Mouse (Mus musculus): ENCODE measurements at regions not wholly inside any gene's neighbourhood (a gene's known extent, or its start where the extent isn't known, plus 50 kb on each side); places are given as distances from the start of the nearest gene placed in this dataset.

DNA sequence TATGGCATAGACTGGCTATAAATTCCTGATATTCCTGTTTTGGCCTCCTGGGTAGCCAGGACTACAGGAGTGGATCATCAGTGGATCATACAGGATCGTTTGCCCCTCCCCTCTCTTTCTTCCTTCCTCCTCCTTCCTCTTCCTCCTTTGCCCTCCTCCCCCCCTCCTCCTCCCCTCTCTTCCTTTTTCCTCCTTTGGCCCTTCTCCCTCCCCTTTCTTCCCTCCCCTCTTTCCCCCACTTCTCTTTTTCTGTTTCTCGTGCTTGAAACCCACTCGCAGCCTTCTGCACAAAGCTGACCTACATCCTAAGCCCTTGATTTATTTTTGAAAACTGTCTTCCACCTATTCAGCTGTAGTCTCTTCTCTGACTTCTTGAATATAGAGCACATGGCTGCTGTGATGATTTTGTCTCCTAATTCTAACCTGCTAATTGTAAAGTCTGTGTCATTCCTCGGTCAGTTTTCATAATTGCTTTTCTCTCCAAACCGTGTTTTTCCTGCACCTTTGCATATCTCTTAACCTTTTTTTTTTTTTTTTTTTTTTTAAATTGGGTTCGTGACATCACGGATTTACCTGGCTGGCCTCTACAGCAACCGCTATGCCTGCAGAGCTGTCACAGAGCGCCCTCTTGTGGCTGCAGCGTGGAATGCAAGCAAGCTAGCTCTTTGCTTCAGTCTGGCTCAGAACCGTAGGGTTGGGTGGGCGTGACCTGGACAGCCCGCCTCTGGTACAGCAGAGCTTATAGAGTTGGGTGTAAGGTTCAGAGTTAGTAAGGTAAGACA is 78.8 kb upstream of the Tmem45b start:
- Histone ChIP-seq H3K36me3 (ENCODE audit: control insufficient read depth, insufficient read depth, low read length, poor library complexity, severe bottlenecking) (no peaks in the 10 kb centered on the region), H3K27me3 (ENCODE audit: control insufficient read depth, insufficient read depth, low read length, poor library complexity, severe bottlenecking) (no peaks in the 10 kb centered on the region), H3K27ac (ENCODE audit: insufficient read depth, low read length) (no peak overlapping the region), H3K4me3 (ENCODE audit: low read depth, low read length) (no peak overlapping the region), H3K4me1 (ENCODE audit: control insufficient read depth, insufficient read depth, low read length) (no peaks in the 10 kb centered on the region), H3K9ac (ENCODE audit: low read depth, poor library complexity, severe bottlenecking) (no peak overlapping the region), H3K9me3 (replicated peaks; ENCODE audit: control insufficient read depth, insufficient read depth, low read length, poor library complexity, severe bottlenecking) (no peaks in the 10 kb centered on the region)
- TF ChIP-seq EP300 (IDR thresholded peaks at IDR 0.05; ENCODE audit: insufficient read depth, low read depth, low read length), result no peak
- peak; percentile 99 for TF ChIP-seq CTCF (IDR thresholded peaks at IDR 0.05; ENCODE audit: low read depth, low read length)
- no peak for TF ChIP-seq POLR2A (IDR thresholded peaks at IDR 0.05; ENCODE audit: insufficient read depth, low read length)

DNA sequence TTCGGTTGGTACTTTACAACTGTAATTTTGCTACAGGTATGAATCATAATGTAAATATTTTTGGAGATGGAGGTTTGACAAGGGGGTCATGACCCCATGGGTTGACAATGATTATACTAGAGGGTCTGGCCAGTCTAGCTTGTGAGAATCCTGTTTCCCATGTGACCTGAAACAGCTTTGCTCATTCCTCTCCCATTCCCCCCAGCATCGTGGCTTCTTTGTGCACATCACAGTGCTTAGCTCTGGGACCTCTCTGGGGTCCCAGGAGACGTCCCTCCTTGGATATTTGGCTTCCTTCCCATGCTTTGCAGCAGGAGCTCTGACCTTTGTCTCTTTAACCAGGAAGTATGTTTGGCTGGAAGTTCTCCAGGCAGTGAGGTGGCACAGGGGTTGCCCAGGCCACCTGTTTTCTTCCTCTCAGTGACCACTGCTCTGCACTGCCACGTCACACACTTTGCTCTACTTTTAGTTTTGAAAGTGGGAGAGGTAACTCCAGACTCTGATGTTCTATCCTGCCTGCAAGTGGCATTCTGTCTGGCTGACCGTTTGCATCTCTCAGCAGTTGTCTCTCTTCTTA is 77.4 kb upstream of the Tmem45b start:
- no peak overlapping the region for H3K27ac ChIP-seq (ENCODE audit: insufficient read depth, low read length)
- no peaks in the 10 kb centered on the region for H3K27me3 ChIP-seq (ENCODE audit: control insufficient read depth, insufficient read depth, low read length, poor library complexity, severe bottlenecking)
- H3K9me3 ChIP-seq (replicated peaks; ENCODE audit: control insufficient read depth, insufficient read depth, low read length, poor library complexity, severe bottlenecking), result no peaks in the 10 kb centered on the region
- H3K4me1 ChIP-seq (ENCODE audit: control insufficient read depth, insufficient read depth, low read length), result no peaks in the 10 kb centered on the region
- H3K36me3 ChIP-seq (ENCODE audit: control insufficient read depth, insufficient read depth, low read length, poor library complexity, severe bottlenecking), result no peaks in the 10 kb centered on the region
- no peak overlapping the region for H3K4me3 ChIP-seq (ENCODE audit: low read depth, low read length)
- no peak overlapping the region for H3K9ac ChIP-seq (ENCODE audit: low read depth, poor library complexity, severe bottlenecking)
- no peak for TF ChIP-seq EP300 (IDR thresholded peaks at IDR 0.05; ENCODE audit: insufficient read depth, low read depth, low read length)
- TF ChIP-seq CTCF (IDR thresholded peaks at IDR 0.05; ENCODE audit: low read depth, low read length), result no peak
- no peak for TF ChIP-seq POLR2A (IDR thresholded peaks at IDR 0.05; ENCODE audit: insufficient read depth, low read length)

DNA sequence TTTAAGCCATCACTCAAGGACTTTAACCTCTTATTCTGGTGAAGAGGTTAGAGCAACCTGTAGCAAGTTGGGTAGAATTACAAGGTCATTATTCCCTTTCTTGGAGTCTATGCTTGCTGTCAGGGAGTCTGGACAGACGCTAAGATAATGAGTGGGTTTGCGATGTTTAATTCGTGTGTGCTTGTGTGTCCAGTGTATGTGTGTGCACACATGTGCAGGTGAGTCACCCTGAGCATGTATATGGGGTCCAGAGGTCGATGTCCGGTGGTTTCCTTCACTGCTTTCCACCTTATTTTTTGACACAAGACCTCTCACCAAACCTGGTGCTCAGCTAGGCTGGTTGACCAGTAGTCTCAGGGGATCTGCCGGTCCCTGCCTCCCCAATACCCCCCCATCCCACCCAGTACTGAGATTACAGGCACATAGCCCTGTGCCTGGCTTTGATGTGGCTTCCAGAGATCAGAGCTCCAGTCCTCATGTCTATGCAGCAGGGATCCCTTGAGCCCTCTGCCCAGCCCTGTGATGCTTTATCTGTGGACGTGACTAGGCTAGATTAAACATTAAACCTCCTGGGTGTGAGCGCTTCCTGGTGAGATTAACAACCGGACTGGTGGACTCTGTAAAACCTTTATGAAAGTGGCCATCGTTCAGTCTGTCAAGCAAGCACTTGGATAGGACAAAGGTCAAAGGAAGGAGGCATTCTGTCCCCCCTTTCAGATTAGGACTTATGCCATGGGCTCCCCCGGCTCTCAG is 74.4 kb upstream of the Tmem45b start:
- H3K36me3 ChIP-seq (ENCODE audit: control insufficient read depth, insufficient read depth, low read length, poor library complexity, severe bottlenecking), result no peaks in the 10 kb centered on the region
- H3K9ac ChIP-seq (ENCODE audit: low read depth, poor library complexity, severe bottlenecking), result no peak overlapping the region
- TF ChIP-seq EP300 (IDR thresholded peaks at IDR 0.05; ENCODE audit: insufficient read depth, low read depth, low read length) (no peak), POLR2A (IDR thresholded peaks at IDR 0.05; ENCODE audit: insufficient read depth, low read length) (no peak), CTCF (IDR thresholded peaks at IDR 0.05; ENCODE audit: low read depth, low read length) (no peak)
- no peaks in the 10 kb centered on the region for H3K9me3 ChIP-seq (replicated peaks; ENCODE audit: control insufficient read depth, insufficient read depth, low read length, poor library complexity, severe bottlenecking)
- H3K27ac ChIP-seq (ENCODE audit: insufficient read depth, low read length), result no peak overlapping the region
- H3K27me3 ChIP-seq (ENCODE audit: control insufficient read depth, insufficient read depth, low read length, poor library complexity, severe bottlenecking), result no peaks in the 10 kb centered on the region
- no peak overlapping the region for H3K4me3 ChIP-seq (ENCODE audit: low read depth, low read length)
- no peaks in the 10 kb centered on the region for H3K4me1 ChIP-seq (ENCODE audit: control insufficient read depth, insufficient read depth, low read length)

DNA sequence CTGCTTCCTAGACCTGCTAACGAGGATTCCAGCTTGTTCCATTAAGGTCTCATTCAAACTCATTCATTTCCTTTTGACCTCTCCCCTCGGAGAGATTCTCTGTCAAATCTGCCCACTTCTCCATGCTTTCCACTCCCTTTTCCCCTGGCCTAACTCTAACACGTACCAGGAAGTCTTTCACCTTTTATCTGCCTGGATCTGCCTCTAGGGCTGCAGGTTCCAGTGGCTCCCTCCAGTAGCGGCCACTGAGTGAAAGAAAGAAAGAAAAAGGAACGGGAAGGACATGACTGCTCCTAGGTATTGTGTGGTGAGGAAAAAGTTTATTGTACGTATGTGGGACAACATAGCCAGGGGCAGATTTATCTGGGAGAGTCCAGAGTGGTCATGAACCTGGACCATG is 64.8 kb upstream of the Tmem45b start:
- no peak overlapping the region for H3K27ac ChIP-seq (ENCODE audit: insufficient read depth, low read length)
- no peak overlapping the region for H3K9ac ChIP-seq (ENCODE audit: low read depth, poor library complexity, severe bottlenecking)
- H3K36me3 ChIP-seq (ENCODE audit: control insufficient read depth, insufficient read depth, low read length, poor library complexity, severe bottlenecking), result no peaks in the 10 kb centered on the region
- H3K4me3 ChIP-seq (ENCODE audit: low read depth, low read length), result no peak overlapping the region
- H3K27me3 ChIP-seq (ENCODE audit: control insufficient read depth, insufficient read depth, low read length, poor library complexity, severe bottlenecking), result no peaks in the 10 kb centered on the region
- H3K9me3 ChIP-seq (replicated peaks; ENCODE audit: control insufficient read depth, insufficient read depth, low read length, poor library complexity, severe bottlenecking), result no peaks in the 10 kb centered on the region
- no peaks in the 10 kb centered on the region for H3K4me1 ChIP-seq (ENCODE audit: control insufficient read depth, insufficient read depth, low read length)
- TF ChIP-seq EP300 (IDR thresholded peaks at IDR 0.05; ENCODE audit: insufficient read depth, low read depth, low read length) (no peak), POLR2A (IDR thresholded peaks at IDR 0.05; ENCODE audit: insufficient read depth, low read length) (no peak), CTCF (IDR thresholded peaks at IDR 0.05; ENCODE audit: low read depth, low read length) (no peak)

DNA sequence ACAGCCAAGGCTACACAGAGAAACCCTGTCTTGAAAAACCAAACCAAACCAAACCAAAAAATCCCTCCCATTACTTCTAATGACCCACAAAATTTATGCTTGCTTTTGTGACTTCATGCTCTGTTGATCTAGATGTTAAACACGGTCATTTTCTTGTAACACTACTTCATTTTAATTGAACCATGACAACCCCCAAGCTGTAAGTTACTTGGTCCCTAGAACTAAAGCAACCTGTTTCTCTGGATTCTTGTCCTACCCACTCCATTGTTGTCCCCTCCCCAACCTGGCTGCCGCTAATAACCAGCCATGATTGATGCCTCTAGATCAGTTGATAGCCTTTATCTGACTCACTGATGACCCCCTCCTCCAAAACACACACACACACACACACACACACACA is 63.0 kb upstream of the Tmem45b start:
- no peaks in the 10 kb centered on the region for H3K4me1 ChIP-seq (ENCODE audit: control insufficient read depth, insufficient read depth, low read length)
- no peak overlapping the region for H3K4me3 ChIP-seq (ENCODE audit: low read depth, low read length)
- no peak for TF ChIP-seq POLR2A (IDR thresholded peaks at IDR 0.05; ENCODE audit: insufficient read depth, low read length)
- no peak for TF ChIP-seq EP300 (IDR thresholded peaks at IDR 0.05; ENCODE audit: insufficient read depth, low read depth, low read length)
- no peak for TF ChIP-seq CTCF (IDR thresholded peaks at IDR 0.05; ENCODE audit: low read depth, low read length)
- no peaks in the 10 kb centered on the region for H3K9me3 ChIP-seq (replicated peaks; ENCODE audit: control insufficient read depth, insufficient read depth, low read length, poor library complexity, severe bottlenecking)
- no peaks in the 10 kb centered on the region for H3K36me3 ChIP-seq (ENCODE audit: control insufficient read depth, insufficient read depth, low read length, poor library complexity, severe bottlenecking)
- no peak overlapping the region for H3K27ac ChIP-seq (ENCODE audit: insufficient read depth, low read length)
- H3K27me3 ChIP-seq (ENCODE audit: control insufficient read depth, insufficient read depth, low read length, poor library complexity, severe bottlenecking), result no peaks in the 10 kb centered on the region
- H3K9ac ChIP-seq (ENCODE audit: low read depth, poor library complexity, severe bottlenecking), result no peak overlapping the region

All from ES-Bruce4 (cell line).